9 mouse cellular contexts compared by ENCODE assay signal in the genomic region with DNA sequence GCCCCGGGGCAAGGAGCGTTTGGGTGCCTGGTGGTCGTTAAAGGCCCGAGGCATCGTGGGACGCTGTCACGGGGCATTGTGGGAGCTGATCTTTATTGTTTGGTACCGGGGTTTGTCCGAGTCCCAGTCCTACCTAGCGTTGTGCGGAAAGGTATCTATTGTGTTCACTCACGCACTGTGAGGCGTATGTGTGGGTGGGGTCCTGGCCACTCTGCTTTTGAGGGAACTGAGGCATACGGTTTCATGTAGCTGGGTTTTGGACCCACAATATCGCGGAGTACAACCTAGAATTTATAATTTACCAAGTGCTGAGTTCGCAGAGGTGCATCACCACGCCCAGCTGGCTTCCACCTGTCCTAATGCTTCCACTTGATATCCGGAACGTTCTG. TPM values are rescaled to one million over a fixed set of nuclear protein-coding genes. Genes with fewer than 3 reads are reported as not detected.
DNase-seq lines count a peak whose midpoint lies in the region; ATAC-seq and TF ChIP-seq lines count a peak whose summit lies in the region.
"Had no signal": no experiment of that assay in that cellular context is flagged by ENCODE, and none has a peak within 500 bp of the region (broad histone marks: within the 10 kb centered on the region; RNA-seq: fewer than 3 reads in every experiment).

No protein-coding gene starts in this region.

- ATAC-seq in heart, embryonic 15.5 days (replicated peaks; ENCODE audit: insufficient number of reproducible peaks, insufficient read depth, low FRiP score, low read depth), result no peak
- peak; percentile 18; the same call in 1 of the 2 replicates for ATAC-seq in hindbrain, embryonic 12.5 days (ENCODE audit: low FRiP score)

- H3K27ac ChIP-seq in heart, embryonic 15.5 days, result peak overlapping the region; percentile 99
- H3K27ac ChIP-seq in bone marrow macrophage, adult 2 months (ENCODE audit: insufficient read depth, low read depth, low read length), result peak overlapping the region; percentile 70
- peak overlapping the region; percentile 99 for H3K27ac ChIP-seq in hindbrain, embryonic 12.5 days

- peak overlapping the region; percentile 90 for H3K9ac ChIP-seq in heart, embryonic 15.5 days
- H3K9ac ChIP-seq in hindbrain, embryonic 12.5 days, result peak overlapping the region; percentile 89

- WGBS in heart, embryonic 15.5 days, result 2% methylated on average over 20 of the region's 20 CpGs
- 1% methylated on average over 20 of the region's 20 CpGs for WGBS in hindbrain, embryonic 12.5 days

- DNase-seq in heart, postnatal 36 days, result no peak
- no peak for DNase-seq in urinary bladder, adult 2 months (ENCODE audit: low spot score)
- DNase-seq in left cerebral cortex, postnatal 10 days (ENCODE audit: extremely low spot score in 1 of 2, low spot score in 2 of 2), result no peak
- DNase-seq in embryo, embryonic 9.5 days (ENCODE audit: extremely low spot score), result no peak

- H3K4me1 ChIP-seq in heart, embryonic 15.5 days (replicated peaks), result peaks cover 33% of the 10 kb centered on the region
- peaks cover 15% of the 10 kb centered on the region for H3K4me1 ChIP-seq in bone marrow macrophage, adult 2 months (ENCODE audit: control insufficient read depth, insufficient read depth, low read length)
- peaks cover 47% of the 10 kb centered on the region for H3K4me1 ChIP-seq in hindbrain, embryonic 12.5 days
- H3K4me1 ChIP-seq in megakaryocyte, embryonic 14.5 days, result peaks cover 32% of the 10 kb centered on the region

- peak overlapping the region; percentile 67 for H3K4me3 ChIP-seq in heart, embryonic 15.5 days
- H3K4me3 ChIP-seq in bone marrow macrophage, adult 2 months (ENCODE audit: insufficient read depth, low read length), result peak overlapping the region; percentile 89
- H3K4me3 ChIP-seq in hindbrain, embryonic 12.5 days, result peak overlapping the region; percentile 61
- peak overlapping the region; percentile 97 for H3K4me3 ChIP-seq in megakaryocyte, embryonic 14.5 days (replicated peaks)

- no peaks in the 10 kb centered on the region for H3K36me3 ChIP-seq in heart, embryonic 15.5 days
- peaks cover 23% of the 10 kb centered on the region for H3K36me3 ChIP-seq in hindbrain, embryonic 12.5 days
- no peaks in the 10 kb centered on the region for H3K36me3 ChIP-seq in megakaryocyte, embryonic 14.5 days (replicated peaks; ENCODE audit: low read length)

- H3K27me3 ChIP-seq in heart, embryonic 15.5 days, result peaks cover 8% of the 10 kb centered on the region; the same call in 1 of the 2 replicates
- no peaks in the 10 kb centered on the region for H3K27me3 ChIP-seq in hindbrain, embryonic 12.5 days
- peaks cover 36% of the 10 kb centered on the region for H3K27me3 ChIP-seq in megakaryocyte, embryonic 14.5 days (replicated peaks)

- H3K9me3 ChIP-seq in heart, embryonic 15.5 days (replicated peaks), result no peaks in the 10 kb centered on the region
- no peaks in the 10 kb centered on the region for H3K9me3 ChIP-seq in hindbrain, embryonic 12.5 days (replicated peaks)
- no peaks in the 10 kb centered on the region for H3K9me3 ChIP-seq in megakaryocyte, embryonic 14.5 days

- intact Hi-C loops in heart, postnatal 36 days (cut with DNase I), result loop anchor here (2.0 to 5.0 kb wide), 4 partner anchors 23 to 65 kb away; a partner anchor contains a TSS
- intact Hi-C loops in left cerebral cortex, postnatal 10 days (cut with DNase I), result no loop called here

- H3K4me2 ChIP-seq in heart, embryonic 15.5 days, result peak overlapping the region; percentile 87
- peak overlapping the region; percentile 79 for H3K4me2 ChIP-seq in hindbrain, embryonic 12.5 days (replicated peaks)

- no peak for TF ChIP-seq CTCF in bone marrow macrophage, adult 2 months (IDR thresholded peaks at IDR 0.05; ENCODE audit: low read depth, low read length)

- no peak for TF ChIP-seq POLR2A in bone marrow macrophage, adult 2 months (IDR thresholded peaks at IDR 0.05; ENCODE audit: borderline replicate concordance, low read depth, low read length)

RNA-seq across cellular contexts. Expression of a gene that starts 0.9 kb away (rescaled TPM):
- 37.5 and 40.8 TPM in 2 replicates for polyA plus RNA-seq in heart, embryonic 15.5 days (2015; fragmentation: Nextera tagmentation; extraction: Ambion mirVana)
- 10 to 100 TPM; 11.5 to 13.8 TPM for total RNA-seq in heart, postnatal 36 days (2021)
- 0.69 TPM in 1 of 2 replicates, not detected in the other for polyA plus RNA-seq in bone marrow macrophage, adult 2 months (2012; ENCODE audit: insufficient read depth, insufficient read length, missing spikeins)
- polyA plus RNA-seq in hindbrain, embryonic 12.5 days (2016; fragmentation: Nextera tagmentation; extraction: Ambion mirVana), result 155 and 160 TPM in 2 replicates
- polyA plus RNA-seq in megakaryocyte, embryonic 14.5 days (2012; ENCODE audit: insufficient read depth, low replicate concordance), result 33.9 and 51.4 TPM in 2 replicates
- polyA plus RNA-seq in urinary bladder, adult 2 months (2012; rRNA removed), result 10.0 and 10.7 TPM in 2 replicates
- 10 to 100 TPM; 61.9 to 67.5 TPM for total RNA-seq in left cerebral cortex, postnatal 10 days (2021)

RNA-seq across cellular contexts. Expression of a gene that starts 4.5 kb away (rescaled TPM):
- 0.25 and 0.29 TPM in 2 replicates for polyA plus RNA-seq in heart, embryonic 15.5 days (2015; fragmentation: Nextera tagmentation; extraction: Ambion mirVana)
- not detected for total RNA-seq in heart, postnatal 36 days (2021)
- not detected in 2 replicates for polyA plus RNA-seq in bone marrow macrophage, adult 2 months (2012; ENCODE audit: insufficient read depth, insufficient read length, missing spikeins)
- 1.9 TPM in 2 replicates for polyA plus RNA-seq in hindbrain, embryonic 12.5 days (2016; fragmentation: Nextera tagmentation; extraction: Ambion mirVana)
- polyA plus RNA-seq in megakaryocyte, embryonic 14.5 days (2012; ENCODE audit: insufficient read depth, low replicate concordance), result not detected in 2 replicates
- not detected in 2 replicates for polyA plus RNA-seq in urinary bladder, adult 2 months (2012; rRNA removed)
- not detected for total RNA-seq in left cerebral cortex, postnatal 10 days (2021)
- total RNA-seq: left cerebral cortex, postnatal 25 days had no signal

RNA-seq across cellular contexts. Expression of a gene that starts 22.8 kb away (rescaled TPM):
- 6.0 and 8.3 TPM in 2 replicates for polyA plus RNA-seq in heart, embryonic 15.5 days (2015; fragmentation: Nextera tagmentation; extraction: Ambion mirVana)
- total RNA-seq in heart, postnatal 36 days (2021), result 10 to 100 TPM; 16.4 to 16.5 TPM
- 6.6 and 8.5 TPM in 2 replicates for polyA plus RNA-seq in bone marrow macrophage, adult 2 months (2012; ENCODE audit: insufficient read depth, insufficient read length, missing spikeins)
- polyA plus RNA-seq in hindbrain, embryonic 12.5 days (2016; fragmentation: Nextera tagmentation; extraction: Ambion mirVana), result 29.0 and 34.1 TPM in 2 replicates
- 2.9 and 3.1 TPM in 2 replicates for polyA plus RNA-seq in megakaryocyte, embryonic 14.5 days (2012; ENCODE audit: insufficient read depth, low replicate concordance)
- 10.8 and 12.4 TPM in 2 replicates for polyA plus RNA-seq in urinary bladder, adult 2 months (2012; rRNA removed)
- 100 to 1,000 TPM; 105 to 110 TPM for total RNA-seq in left cerebral cortex, postnatal 10 days (2021)

RNA-seq across cellular contexts. Expression of a gene that starts 25.9 kb away (rescaled TPM):
- polyA plus RNA-seq in heart, embryonic 15.5 days (2015; fragmentation: Nextera tagmentation; extraction: Ambion mirVana), result 1.3 and 2.0 TPM in 2 replicates
- total RNA-seq in heart, postnatal 36 days (2021), result 10 to 100 TPM; 13.1 to 13.6 TPM
- polyA plus RNA-seq in bone marrow macrophage, adult 2 months (2012; ENCODE audit: insufficient read depth, insufficient read length, missing spikeins), result not detected in 2 replicates
- polyA plus RNA-seq in hindbrain, embryonic 12.5 days (2016; fragmentation: Nextera tagmentation; extraction: Ambion mirVana), result 41.3 and 42.3 TPM in 2 replicates
- polyA plus RNA-seq in megakaryocyte, embryonic 14.5 days (2012; ENCODE audit: insufficient read depth, low replicate concordance), result not detected in 2 replicates
- 10.0 and 19.2 TPM in 2 replicates for polyA plus RNA-seq in urinary bladder, adult 2 months (2012; rRNA removed)
- 100 to 1,000 TPM; 305 to 320 TPM for total RNA-seq in left cerebral cortex, postnatal 10 days (2021)

RNA-seq across cellular contexts. Expression of a gene that starts 38.2 kb away (rescaled TPM):
- polyA plus RNA-seq in heart, embryonic 15.5 days (2015; fragmentation: Nextera tagmentation; extraction: Ambion mirVana), result 0.46 TPM in 1 of 2 replicates, not detected in the other
- total RNA-seq in heart, postnatal 36 days (2021), result not detected
- polyA plus RNA-seq in bone marrow macrophage, adult 2 months (2012; ENCODE audit: insufficient read depth, insufficient read length, missing spikeins), result not detected in 2 replicates
- not detected in 2 replicates for polyA plus RNA-seq in hindbrain, embryonic 12.5 days (2016; fragmentation: Nextera tagmentation; extraction: Ambion mirVana)
- polyA plus RNA-seq in megakaryocyte, embryonic 14.5 days (2012; ENCODE audit: insufficient read depth, low replicate concordance), result not detected in 2 replicates
- 0.10 and 0.21 TPM in 2 replicates for polyA plus RNA-seq in urinary bladder, adult 2 months (2012; rRNA removed)
- total RNA-seq in left cerebral cortex, postnatal 10 days (2021), result not detected
- total RNA-seq: left cerebral cortex, postnatal 25 days had no signal
